18 mouse cellular contexts compared by ENCODE assay signal in the genomic region with DNA sequence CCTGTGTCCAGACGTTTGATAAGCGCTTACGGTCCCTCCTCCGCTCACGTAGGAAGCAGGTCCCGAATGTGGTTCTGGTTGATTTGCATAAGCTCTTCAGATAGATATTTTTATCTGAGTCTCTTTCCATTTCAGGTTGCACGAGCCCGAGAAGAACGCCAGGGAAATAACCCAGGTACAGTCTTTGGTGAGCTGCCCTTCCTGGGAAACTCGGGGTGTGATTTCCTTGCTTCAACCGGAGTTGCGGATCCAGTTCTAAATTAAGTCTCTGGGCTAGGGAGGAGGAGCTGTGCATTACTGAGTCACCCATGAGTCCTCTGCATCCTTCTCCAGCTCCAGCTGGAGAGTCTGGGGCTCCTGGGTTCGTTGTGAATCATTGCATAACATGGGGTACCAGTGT. TPM values are rescaled to one million over a fixed set of nuclear protein-coding genes. Genes with fewer than 3 reads are reported as not detected.
DNase-seq lines count a peak whose midpoint lies in the region; ATAC-seq and TF ChIP-seq lines count a peak whose summit lies in the region.
"Had no signal": no experiment of that assay in that cellular context is flagged by ENCODE, and none has a peak within 500 bp of the region (broad histone marks: within the 10 kb centered on the region; RNA-seq: fewer than 3 reads in every experiment).

No protein-coding gene starts in this region.

- TF ChIP-seq EP300 in heart, postnatal 0 days (IDR thresholded peaks at IDR 0.05; ENCODE audit: low read depth), result no peak
- no peak for TF ChIP-seq EP300 in stomach, postnatal 0 days (optimal IDR thresholded peaks at IDR 0.05)

- H3K27ac ChIP-seq in heart, postnatal 0 days (ENCODE audit: low read depth), result no peak overlapping the region; the same call in 1 of the 2 replicates
- H3K27ac ChIP-seq in stomach, postnatal 0 days (replicated peaks), result peak overlapping the region; percentile 75; the same call in 1 of the 2 replicates
- H3K27ac ChIP-seq in forebrain, postnatal 0 days (ENCODE audit: low read depth, low read length), result no peak overlapping the region
- no peak overlapping the region for H3K27ac ChIP-seq in thymus, adult 2 months (ENCODE audit: control insufficient read depth, insufficient read depth, low read length)
- H3K27ac ChIP-seq: embryonic facial prominence, embryonic 12.5 days; hindbrain, embryonic 10.5 days; liver, embryonic 14.5 days; midbrain, embryonic 15.5 days; neural tube, embryonic 12.5 days had no signal

- DNase-seq in heart, adult 18-20 months, result peak; percentile 33 to 41
- no peak for DNase-seq in heart, adult 8-10 months (ENCODE audit: low spot score)
- peak; percentile 85 for DNase-seq in right cerebral cortex, adult 18-20 months
- DNase-seq in right cerebral cortex, postnatal 4 days, result no peak
- DNase-seq in heart, postnatal 0 days (ENCODE audit: low spot score), result no peak
- DNase-seq in stomach, postnatal 0 days (ENCODE audit: low spot score), result peak; percentile 17
- no peak for DNase-seq in forebrain, postnatal 0 days
- no peak for DNase-seq in thymus, adult 2 months
- DNase-seq: adrenal gland, adult 2 months; kidney, adult 18-20 months; lung, postnatal 4 days; retina, postnatal 1 day had no signal

- H3K4me2 ChIP-seq in heart, postnatal 0 days (ENCODE audit: low read depth, low read length), result peak overlapping the region; percentile 52
- H3K4me2 ChIP-seq in stomach, postnatal 0 days (replicated peaks; ENCODE audit: low read depth), result no peak overlapping the region
- H3K4me2 ChIP-seq in forebrain, postnatal 0 days (ENCODE audit: low read depth), result no peak overlapping the region
- H3K4me2 ChIP-seq: embryonic facial prominence, embryonic 12.5 days; midbrain, embryonic 15.5 days; neural tube, embryonic 12.5 days had no signal

- H3K27me3 ChIP-seq in heart, postnatal 0 days (ENCODE audit: control insufficient read depth, insufficient read depth, low read length), result no peaks in the 10 kb centered on the region
- no peaks in the 10 kb centered on the region for H3K27me3 ChIP-seq in stomach, postnatal 0 days (ENCODE audit: control insufficient read depth, insufficient read depth, low read length)
- H3K27me3 ChIP-seq in forebrain, postnatal 0 days (ENCODE audit: insufficient read depth, low read length), result no peaks in the 10 kb centered on the region
- no peaks in the 10 kb centered on the region for H3K27me3 ChIP-seq in thymus, adult 2 months (ENCODE audit: control insufficient read depth, insufficient read depth, low read length)
- H3K27me3 ChIP-seq: embryonic facial prominence, embryonic 12.5 days; midbrain, embryonic 15.5 days; neural tube, embryonic 12.5 days had no signal

- H3K4me1 ChIP-seq in heart, postnatal 0 days (ENCODE audit: control insufficient read depth, insufficient read depth), result peaks cover 9% of the 10 kb centered on the region
- H3K4me1 ChIP-seq in stomach, postnatal 0 days (replicated peaks; ENCODE audit: control insufficient read depth, insufficient read depth), result no peaks in the 10 kb centered on the region; the same call in 1 of the 2 replicates
- no peaks in the 10 kb centered on the region for H3K4me1 ChIP-seq in forebrain, postnatal 0 days (ENCODE audit: insufficient read depth)
- no peaks in the 10 kb centered on the region for H3K4me1 ChIP-seq in thymus, adult 2 months (replicated peaks; ENCODE audit: control insufficient read depth, insufficient read depth, low read length)
- H3K4me1 ChIP-seq: embryonic facial prominence, embryonic 12.5 days had no signal

- peak overlapping the region; percentile 11; the same call in 1 of the 2 replicates for H3K4me3 ChIP-seq in heart, postnatal 0 days (ENCODE audit: low read depth, low read length)
- no peak overlapping the region for H3K4me3 ChIP-seq in stomach, postnatal 0 days (ENCODE audit: low read depth, low read length)
- H3K4me3 ChIP-seq in forebrain, postnatal 0 days (ENCODE audit: low read depth, low read length), result no peak overlapping the region
- H3K4me3 ChIP-seq in thymus, adult 2 months (ENCODE audit: control insufficient read depth, insufficient read depth, low read length), result no peak overlapping the region
- H3K4me3 ChIP-seq: embryonic facial prominence, embryonic 12.5 days; hindbrain, embryonic 10.5 days; midbrain, embryonic 15.5 days; neural tube, embryonic 12.5 days had no signal

- no peak for ATAC-seq in heart, postnatal 0 days (ENCODE audit: insufficient read depth, low read depth)
- peak; percentile 11; the same call in 1 of the 2 replicates for ATAC-seq in stomach, postnatal 0 days (ENCODE audit: low FRiP score, low TSS enrichment)
- ATAC-seq in forebrain, postnatal 0 days, result no peak
- ATAC-seq: forebrain, embryonic 16.5 days; midbrain, embryonic 15.5 days had no signal

- no peak for TF ChIP-seq CTCF in heart, postnatal 0 days (IDR thresholded peaks at IDR 0.05; ENCODE audit: low read depth)
- no peak for TF ChIP-seq CTCF in stomach, postnatal 0 days (IDR thresholded peaks at IDR 0.05; ENCODE audit: low read depth)
- TF ChIP-seq CTCF in forebrain, postnatal 0 days (IDR thresholded peaks at IDR 0.05; ENCODE audit: low read depth), result no peak
- TF ChIP-seq CTCF in thymus, adult 2 months (IDR thresholded peaks at IDR 0.05; ENCODE audit: borderline replicate concordance, control insufficient read depth, extremely low read depth, insufficient read depth, low read length, poor library complexity), result no peak

- no peaks in the 10 kb centered on the region for H3K9me3 ChIP-seq in heart, postnatal 0 days (replicated peaks; ENCODE audit: control insufficient read depth, low read length)
- no peaks in the 10 kb centered on the region for H3K9me3 ChIP-seq in stomach, postnatal 0 days (ENCODE audit: control insufficient read depth, low read length)
- H3K9me3 ChIP-seq in forebrain, postnatal 0 days (ENCODE audit: low read length), result no peaks in the 10 kb centered on the region
- H3K9me3 ChIP-seq: embryonic facial prominence, embryonic 12.5 days; hindbrain, embryonic 10.5 days; midbrain, embryonic 15.5 days; neural tube, embryonic 12.5 days had no signal

- no peak overlapping the region for H3K9ac ChIP-seq in heart, postnatal 0 days (replicated peaks; ENCODE audit: low read depth, low read length)
- no peak overlapping the region for H3K9ac ChIP-seq in stomach, postnatal 0 days (ENCODE audit: low read length)
- H3K9ac ChIP-seq in forebrain, postnatal 0 days, result no peak overlapping the region
- H3K9ac ChIP-seq: embryonic facial prominence, embryonic 12.5 days; liver, embryonic 14.5 days; midbrain, embryonic 15.5 days; neural tube, embryonic 12.5 days had no signal

- H3K36me3 ChIP-seq in heart, postnatal 0 days (replicated peaks; ENCODE audit: control insufficient read depth, insufficient read depth, low read length), result peaks cover 11% of the 10 kb centered on the region
- no peaks in the 10 kb centered on the region for H3K36me3 ChIP-seq in stomach, postnatal 0 days (ENCODE audit: control insufficient read depth, insufficient read depth, low read length)
- H3K36me3 ChIP-seq in forebrain, postnatal 0 days (ENCODE audit: insufficient read depth), result peaks cover 36% of the 10 kb centered on the region
- H3K36me3 ChIP-seq in thymus, adult 2 months (ENCODE audit: control insufficient read depth, insufficient read depth, low read length), result no peaks in the 10 kb centered on the region

- WGBS in heart, postnatal 0 days, result 28% methylated on average over 13 of the region's 13 CpGs
- WGBS in stomach, postnatal 0 days, result 66% methylated on average over 13 of the region's 13 CpGs
- 88% methylated on average over 13 of the region's 13 CpGs for WGBS in forebrain, postnatal 0 days
- WGBS in thymus, adult 2 months, result 93% methylated on average over 13 of the region's 13 CpGs

- no peak for TF ChIP-seq POLR2A in thymus, adult 2 months (IDR thresholded peaks at IDR 0.05; ENCODE audit: control insufficient read depth, extremely low read depth, insufficient read depth, low read length, poor library complexity)

RNA-seq across cellular contexts. Expression of a gene that starts 35.2 kb away (rescaled TPM):
- 10 to 100 TPM; 27.5 to 29.4 TPM for total RNA-seq in heart, adult 18-20 months (2021)
- total RNA-seq in heart, adult 8-10 months (2022), result 10 to 100 TPM; 28.9 to 35.2 (median 30.0) TPM
- total RNA-seq in heart, postnatal 0 days (2014; rRNA removed; ENCODE audit: low replicate concordance), result 17.0 and 43.9 TPM in 2 replicates
- polyA plus RNA-seq in heart, postnatal 0 days (2015; fragmentation: Nextera tagmentation; extraction: Ambion mirVana), result 8.8 and 10.8 TPM in 2 replicates
- 13.2 and 14.7 TPM in 2 replicates for polyA plus RNA-seq in stomach, postnatal 0 days (2015; fragmentation: Nextera tagmentation; extraction: Ambion mirVana)
- total RNA-seq in forebrain, postnatal 0 days (2014; rRNA removed), result 94.1 and 118 TPM in 2 replicates
- polyA plus RNA-seq in forebrain, postnatal 0 days (2015; fragmentation: Nextera tagmentation; extraction: Ambion mirVana), result 41.4 and 61.8 TPM in 2 replicates
- 56.0 and 63.1 TPM in 2 replicates for polyA plus RNA-seq in thymus, adult 2 months (2012; rRNA removed)

Comparison
In these comparisons a context has a peak if more than half of its experiments do, and no peak if none do; other contexts are left out.
1. DNase-seq: peak in heart, adult 18-20 months (2 of 2), right cerebral cortex, adult 18-20 months (single experiment) and stomach, postnatal 0 days (single experiment); none in heart, adult 8-10 months (single experiment), right cerebral cortex, postnatal 4 days (single experiment), heart, postnatal 0 days (single experiment), forebrain, postnatal 0 days (single experiment) and thymus, adult 2 months (single experiment).